Mouse (Mus musculus) lung, postnatal 0 days (tissue): ENCODE measurements around the gene Syna.

Experiments used
- CTCF ChIP-seq: IDR thresholded peaks from 2 replicates; pipeline ENCODE4 v1.5.1; 2016; ENCODE audit warnings: antibody characterized with exemption, mild to moderate bottlenecking
- EP300 ChIP-seq: IDR thresholded peaks from 2 replicates; pipeline ENCODE4 v1.6.1; 2016; ENCODE audit warnings: antibody characterized with exemption, mild to moderate bottlenecking, control low read depth

DNA sequence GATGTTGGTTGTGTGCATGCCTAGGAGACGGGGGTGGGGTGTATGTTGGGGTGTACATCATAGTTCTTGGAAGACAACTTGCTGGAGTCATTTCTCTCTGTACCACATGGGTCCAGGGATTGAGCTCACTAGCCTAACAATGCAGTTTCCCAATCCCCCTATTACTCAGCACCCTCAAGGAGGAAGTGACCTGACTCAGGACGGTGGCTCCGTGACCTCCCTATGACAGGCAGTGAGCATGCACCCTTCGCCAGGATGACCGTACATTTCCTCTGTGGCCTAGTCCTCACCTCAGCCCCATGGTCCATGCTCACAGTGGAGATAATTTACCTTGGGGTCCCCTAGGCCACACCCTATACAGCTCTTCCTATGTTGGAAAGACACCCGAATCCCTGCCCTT is 27.6 kb downstream of the Syna start:
- no peak for TF ChIP-seq EP300
- TF ChIP-seq CTCF = no peak
